Mouse (Mus musculus) forebrain, embryonic 13.5 days (tissue): ENCODE measurements at regions not wholly inside any gene's neighbourhood (a gene's known extent, or its start where the extent isn't known, plus 50 kb on each side); places are given as distances from the start of the nearest gene placed in this dataset.
A peak's percentile ranks its signal among the peaks of the same experiment; 100 is the strongest.

Source experiments
- ATAC-seq: fragments of 200-750 bp; cut with Nextera tagmentation; 2 replicates; pipeline ENCODE4 v1.8.0; 2017
- H3K27ac ChIP-seq: fragments of 300-500 bp; sonication (generic); 2 replicates; pipeline ENCODE4 v1.5.1; 2015; ENCODE audit warnings: inconsistent platforms, mild to moderate bottlenecking, moderate library complexity
- H3K27me3 ChIP-seq: fragments of 300-500 bp; sonication (generic); 2 replicates; pipeline ENCODE4 v1.6.1; 2015; ENCODE audit warnings: mild to moderate bottlenecking, inconsistent platforms
- H3K36me3 ChIP-seq: fragments of 300-500 bp; sonication (generic); 2 replicates; pipeline ENCODE4 v1.6.1; 2015; ENCODE audit warnings: mild to moderate bottlenecking, inconsistent platforms; ENCODE audit not compliant: poor library complexity, severe bottlenecking
- H3K4me1 ChIP-seq: fragments of 300-500 bp; sonication (generic); 2 replicates; pipeline ENCODE4 v1.6.1; 2015; ENCODE audit warnings: inconsistent platforms
- H3K4me2 ChIP-seq: fragments of 300-500 bp; sonication (generic); 2 replicates; pipeline ENCODE4 v1.6.1; 2015; ENCODE audit warnings: inconsistent platforms, mild to moderate bottlenecking, moderate library complexity
- H3K4me3 ChIP-seq: fragments of 300-500 bp; sonication (generic); 2 replicates; pipeline ENCODE4 v1.5.1; 2015; ENCODE audit warnings: mild to moderate bottlenecking, inconsistent platforms
- H3K9ac ChIP-seq: fragments of 300-500 bp; sonication (generic); 2 replicates; pipeline ENCODE4 v1.6.1; 2015; ENCODE audit warnings: mild to moderate bottlenecking, inconsistent platforms
- H3K9me3 ChIP-seq: fragments of 300-500 bp; sonication (generic); replicated peaks from 2 replicates; pipeline ENCODE4 v1.6.1; 2016; ENCODE audit warnings: inconsistent platforms
- WGBS: fragments of 180-500 bp; shearing (Covaris S2); methylation state at CpG from one replicate; pipeline ENCODE4 v1.1.7; 2015; 5-methylcytosine and 5-hydroxymethylcytosine counted together

DNA sequence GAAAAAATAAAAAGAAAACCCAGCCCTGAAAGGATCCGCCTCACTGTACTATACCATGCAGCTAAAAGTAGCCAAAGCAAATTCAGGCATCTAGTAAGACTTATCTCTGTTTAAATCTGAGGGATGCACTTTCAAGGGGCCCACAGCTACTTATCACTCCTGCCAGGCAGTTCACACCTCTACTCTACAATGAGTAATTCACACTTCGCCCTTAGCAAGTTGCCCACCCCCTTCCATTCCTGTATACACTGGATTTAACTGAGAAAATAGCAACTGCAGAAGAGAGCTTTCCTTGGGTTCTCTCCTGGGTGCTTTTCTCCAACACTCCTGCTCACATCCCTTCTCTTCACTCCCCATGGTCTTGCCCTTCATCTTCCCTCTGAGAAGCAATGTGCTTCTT lies 142.4 kb upstream of the Mgat5 start:
- no peaks in the 10 kb centered on the region for H3K27me3 ChIP-seq
- H3K9me3 ChIP-seq = no peaks in the 10 kb centered on the region
- H3K36me3 ChIP-seq = no peaks in the 10 kb centered on the region
- H3K27ac ChIP-seq = no peak overlapping the region
- no peak overlapping the region for H3K9ac ChIP-seq
- no peak for ATAC-seq
- WGBS = 90% methylated on average over 2 of the region's 2 CpGs
- H3K4me1 ChIP-seq = no peaks in the 10 kb centered on the region
- no peak overlapping the region for H3K4me3 ChIP-seq
- H3K4me2 ChIP-seq = no peak overlapping the region

GRCm38 (mm10) chr1:127045711-127046420 lies 158.9 kb upstream of the Mgat5 start:
- H3K36me3 ChIP-seq = no peaks in the 10 kb centered on the region
- no peak overlapping the region for H3K9ac ChIP-seq
- no peak overlapping the region for H3K27ac ChIP-seq
- H3K4me2 ChIP-seq = no peak overlapping the region
- H3K4me1 ChIP-seq = no peaks in the 10 kb centered on the region
- 78% methylated on average over 6 of the region's 6 CpGs for WGBS
- H3K4me3 ChIP-seq = no peak overlapping the region
- no peaks in the 10 kb centered on the region for H3K9me3 ChIP-seq
- H3K27me3 ChIP-seq = no peaks in the 10 kb centered on the region
- no peak for ATAC-seq

GRCm38 (mm10) chr1:127034748-127035147 lies 170.1 kb upstream of the Mgat5 start:
- WGBS = 94% methylated on average over 2 of the region's 2 CpGs
- ATAC-seq = no peak
- H3K9ac ChIP-seq = no peak overlapping the region
- H3K4me3 ChIP-seq = no peak overlapping the region
- no peak overlapping the region for H3K27ac ChIP-seq
- no peaks in the 10 kb centered on the region for H3K4me1 ChIP-seq
- H3K36me3 ChIP-seq = no peaks in the 10 kb centered on the region
- H3K4me2 ChIP-seq = no peak overlapping the region
- no peaks in the 10 kb centered on the region for H3K9me3 ChIP-seq
- no peaks in the 10 kb centered on the region for H3K27me3 ChIP-seq

- Histone ChIP-seq H3K27me3 (no peaks in the 10 kb centered on the region), H3K27ac (no peak overlapping the region), H3K36me3 (no peaks in the 10 kb centered on the region), H3K4me3 (no peak overlapping the region), H3K9me3 (no peaks in the 10 kb centered on the region), H3K4me2 (no peak overlapping the region), H3K9ac (no peak overlapping the region), H3K4me1 (no peaks in the 10 kb centered on the region)
- WGBS = 25% methylated on average over 4 of the region's 4 CpGs
- ATAC-seq = 0 out of 2 replicates have a peak, but pooled peaks have one; percentile 19
Measured at GRCm38 (mm10) chr1:127031563-127031962, 173.3 kb upstream of the Mgat5 start.

GRCm38 (mm10) chr1:127028872-127029497 lies 175.8 kb upstream of the Mgat5 start:
- H3K27ac ChIP-seq = no peak overlapping the region
- no peaks in the 10 kb centered on the region for H3K4me1 ChIP-seq
- no peaks in the 10 kb centered on the region for H3K27me3 ChIP-seq
- no peaks in the 10 kb centered on the region for H3K9me3 ChIP-seq
- H3K4me2 ChIP-seq = no peak overlapping the region
- H3K4me3 ChIP-seq = no peak overlapping the region
- H3K36me3 ChIP-seq = no peaks in the 10 kb centered on the region
- ATAC-seq = no peak
- 93% methylated on average over 1 of the region's 1 CpGs for WGBS
- H3K9ac ChIP-seq = no peak overlapping the region

DNA sequence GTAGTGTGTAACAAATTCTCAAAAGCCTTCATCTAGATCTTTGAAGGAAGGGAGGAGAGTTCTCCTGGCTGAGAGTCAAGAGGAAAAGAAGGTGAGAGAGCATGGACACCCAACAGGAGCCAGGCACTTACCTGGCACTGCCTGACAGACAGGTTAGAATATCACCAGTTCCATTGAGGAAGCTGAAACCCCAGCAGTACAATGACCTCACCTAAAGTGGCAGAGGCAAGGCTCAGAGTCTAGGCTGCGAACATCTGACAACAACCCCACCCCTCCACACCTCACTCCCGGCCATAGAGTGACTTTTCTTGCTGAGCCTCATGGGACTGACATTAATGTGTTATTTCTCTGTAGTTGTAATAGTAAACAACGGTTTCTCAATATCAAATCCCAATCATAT lies 181.7 kb upstream of the Mgat5 start:
- no peaks in the 10 kb centered on the region for H3K36me3 ChIP-seq
- no peak overlapping the region for H3K27ac ChIP-seq
- no peaks in the 10 kb centered on the region for H3K9me3 ChIP-seq
- H3K4me2 ChIP-seq = no peak overlapping the region
- WGBS = 81% methylated on average over 3 of the region's 3 CpGs
- no peak overlapping the region for H3K9ac ChIP-seq
- no peaks in the 10 kb centered on the region for H3K4me1 ChIP-seq
- H3K4me3 ChIP-seq = no peak overlapping the region
- no peaks in the 10 kb centered on the region for H3K27me3 ChIP-seq
- ATAC-seq = no peak

DNA sequence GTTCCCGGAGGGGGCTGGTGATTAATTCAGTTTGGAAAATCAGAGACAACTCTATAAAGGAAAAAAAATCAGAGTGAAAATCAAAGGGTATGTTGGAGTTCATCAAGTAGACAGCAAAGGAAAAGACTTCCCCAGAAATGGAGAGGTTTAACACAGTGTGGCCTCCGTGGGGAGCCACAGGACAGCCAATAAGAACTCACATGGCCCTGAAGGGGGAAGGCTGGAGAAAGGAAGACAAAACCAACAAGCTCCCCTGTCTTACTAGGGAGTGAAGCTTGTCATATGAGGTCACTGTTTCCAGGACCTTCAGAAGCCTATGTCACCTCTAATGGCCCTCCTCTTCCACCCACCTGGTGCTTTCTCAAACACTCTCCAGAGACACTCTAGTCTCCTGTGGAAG lies 187.1 kb upstream of the Nckap5 start:
- ATAC-seq = no peak

DNA sequence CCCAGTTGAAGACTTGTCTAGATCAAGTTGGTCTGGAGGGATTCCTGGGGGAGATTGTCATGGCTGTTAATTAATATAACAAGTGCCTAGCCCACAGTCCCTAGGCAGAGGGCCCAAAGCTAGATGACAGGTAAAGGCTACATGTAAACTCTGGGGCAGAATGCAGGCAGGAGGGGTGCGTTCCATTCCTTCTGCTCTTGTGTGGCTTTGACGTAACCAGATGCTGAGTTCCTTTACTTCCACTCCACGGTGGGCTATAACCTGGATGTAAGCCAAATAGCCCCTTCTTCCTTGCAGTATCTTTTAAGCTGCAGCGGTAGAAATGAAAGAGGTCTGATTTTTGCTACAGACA lies 185.3 kb upstream of the Nckap5 start:
- Histone ChIP-seq H3K9ac (no peak overlapping the region; the same call in 1 of the 2 replicates), H3K36me3 (no peaks in the 10 kb centered on the region), H3K4me2 (0 out of 2 replicates have a peak overlapping the region, but pooled peaks have one; percentile 1), H3K4me1 (peaks cover 22% of the 10 kb centered on the region), H3K9me3 (no peaks in the 10 kb centered on the region), H3K4me3 (no peak overlapping the region), H3K27ac (peak overlapping the region; percentile 62), H3K27me3 (no peaks in the 10 kb centered on the region)
- 37% methylated on average over 4 of the region's 4 CpGs for WGBS
- ATAC-seq = no peak; the same call in 1 of the 2 replicates

More for the DNA sequence above, 187.1 kb upstream of the Nckap5 start:
- H3K27me3 ChIP-seq = no peaks in the 10 kb centered on the region
- no peak overlapping the region for H3K4me3 ChIP-seq
- H3K4me1 ChIP-seq = peaks cover 22% of the 10 kb centered on the region
- H3K9me3 ChIP-seq = no peaks in the 10 kb centered on the region
- H3K27ac ChIP-seq = no peak overlapping the region
- H3K36me3 ChIP-seq = no peaks in the 10 kb centered on the region
- no peak overlapping the region for H3K9ac ChIP-seq
- no peak overlapping the region for H3K4me2 ChIP-seq
- WGBS = 76% methylated on average over 2 of the region's 2 CpGs

- H3K4me2 ChIP-seq = peak overlapping the region; percentile 1; the same call in 1 of the 2 replicates
- peak overlapping the region; percentile 62 for H3K27ac ChIP-seq
- H3K4me3 ChIP-seq = no peak overlapping the region
- no peaks in the 10 kb centered on the region for H3K36me3 ChIP-seq
- H3K9ac ChIP-seq = no peak overlapping the region; the same call in 1 of the 2 replicates
- no peaks in the 10 kb centered on the region for H3K27me3 ChIP-seq
- no peaks in the 10 kb centered on the region for H3K9me3 ChIP-seq
- WGBS = 11% methylated on average over 8 of the region's 8 CpGs
- ATAC-seq = peak; percentile 88
- peaks cover 22% of the 10 kb centered on the region for H3K4me1 ChIP-seq
Measured at GRCm38 (mm10) chr1:127015042-127015893, 184.7 kb upstream of the Nckap5 start.

DNA sequence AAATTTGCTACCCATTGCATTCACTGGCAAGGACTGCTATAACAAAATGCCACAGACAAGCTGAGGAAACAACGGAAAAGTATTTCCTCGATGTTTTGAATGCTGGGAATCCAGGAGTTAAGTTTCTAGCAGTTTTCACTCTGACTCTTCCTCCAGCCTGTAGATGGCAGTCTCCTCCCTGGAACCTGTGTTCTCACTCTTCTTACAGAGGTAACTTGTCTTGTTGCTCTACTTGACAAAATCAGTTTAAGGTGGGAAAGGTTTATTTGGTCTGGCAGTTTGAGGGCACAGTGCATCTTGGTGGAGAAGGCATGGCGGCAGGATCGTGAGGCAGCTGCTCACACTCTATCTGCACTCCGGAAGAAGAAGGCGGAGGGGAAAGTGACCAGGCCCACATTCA lies 181.3 kb upstream of the Nckap5 start:
- 67% methylated on average over 6 of the region's 6 CpGs for WGBS
- no peak for ATAC-seq
- no peaks in the 10 kb centered on the region for H3K9me3 ChIP-seq
- H3K4me2 ChIP-seq = no peak overlapping the region
- no peak overlapping the region for H3K4me3 ChIP-seq
- no peaks in the 10 kb centered on the region for H3K27me3 ChIP-seq
- H3K4me1 ChIP-seq = peaks cover 22% of the 10 kb centered on the region
- H3K27ac ChIP-seq = no peak overlapping the region
- no peaks in the 10 kb centered on the region for H3K36me3 ChIP-seq
- no peak overlapping the region for H3K9ac ChIP-seq

GRCm38 (mm10) chr1:127009699-127010098 lies 179.1 kb upstream of the Nckap5 start:
- no peak overlapping the region for H3K4me2 ChIP-seq
- H3K27ac ChIP-seq = no peak overlapping the region
- ATAC-seq = no peak
- WGBS = 79% methylated on average over 4 of the region's 4 CpGs
- peaks cover 6% of the 10 kb centered on the region for H3K4me1 ChIP-seq
- H3K9ac ChIP-seq = no peak overlapping the region
- no peaks in the 10 kb centered on the region for H3K27me3 ChIP-seq
- H3K36me3 ChIP-seq = no peaks in the 10 kb centered on the region
- no peaks in the 10 kb centered on the region for H3K9me3 ChIP-seq
- no peak overlapping the region for H3K4me3 ChIP-seq

GRCm38 (mm10) chr1:127001700-127002099 lies 171.1 kb upstream of the Nckap5 start:
- H3K4me1 ChIP-seq = peaks cover 4% of the 10 kb centered on the region; the same call in 1 of the 2 replicates
- H3K27me3 ChIP-seq = no peaks in the 10 kb centered on the region
- no peak overlapping the region for H3K9ac ChIP-seq
- no peaks in the 10 kb centered on the region for H3K9me3 ChIP-seq
- peak overlapping the region; percentile 6; the same call in 1 of the 2 replicates for H3K27ac ChIP-seq
- H3K4me3 ChIP-seq = no peak overlapping the region
- ATAC-seq = peak; percentile 61; the same call in 1 of the 2 replicates
- H3K36me3 ChIP-seq = no peaks in the 10 kb centered on the region
- no peak overlapping the region for H3K4me2 ChIP-seq
- 56% methylated on average over 7 of the region's 7 CpGs for WGBS
